Mouse (Mus musculus): ENCODE results near the gene Btg4. TPM values are rescaled to one million over a fixed set of nuclear protein-coding genes. Genes with fewer than 3 reads are reported as not detected.
"Not testable (repeated sequence)": the region's sequence is repeated elsewhere in the genome, so short reads cannot be mapped to it uniquely, and the experiment has no call there.

Btg4 gene
- polyA plus RNA-seq, 1 experiment from 2014 or later, result 0.17 TPM

- no peak for DNase-seq (ENCODE audit: low spot score)
Measured at GRCm38 (mm10) chr9:51081614-51082013, 20.9 kb downstream of the Btg4 start.

GRCm38 (mm10) chr9:51093697-51094096 is 33.0 kb downstream of the Btg4 start:
- DNase-seq (ENCODE audit: low spot score), result no peak

- no peak for DNase-seq (ENCODE audit: low spot score)
Measured at GRCm38 (mm10) chr9:51096306-51096705, 35.6 kb downstream of the Btg4 start.

- peak; percentile 7 for DNase-seq (ENCODE audit: low spot score)
Measured at GRCm38 (mm10) chr9:51101756-51102425, 41.2 kb downstream of the Btg4 start, which contains the start of gene 4833427G06Rik. TSS of gene 4833427G06Rik (minus strand) at chr9:51102078.

- DNase-seq (ENCODE audit: low spot score), result no peak
Measured at GRCm38 (mm10) chr9:51102963-51103807, 42.5 kb downstream of the Btg4 start.

GRCm38 (mm10) chr9:51103808-51104514 is 43.3 kb downstream of the Btg4 start:
- no peak for DNase-seq (ENCODE audit: low spot score)

GRCm38 (mm10) chr9:51105751-51106150 is 45.0 kb downstream of the Btg4 start:
- DNase-seq (ENCODE audit: low spot score), result no peak

GRCm38 (mm10) chr9:51114767-51115166 is 54.1 kb downstream of the Btg4 start:
- no peak for DNase-seq (ENCODE audit: low spot score)

- peak; percentile 33 for DNase-seq (ENCODE audit: low spot score)
Measured at GRCm38 (mm10) chr9:51136985-51137384, 76.3 kb downstream of the Btg4 start.

- DNase-seq (ENCODE audit: low spot score), result no peak
Measured at GRCm38 (mm10) chr9:51137432-51137831, 76.7 kb downstream of the Btg4 start.

GRCm38 (mm10) chr9:51137836-51138235 is 77.1 kb downstream of the Btg4 start:
- no peak for DNase-seq (ENCODE audit: low spot score)

GRCm38 (mm10) chr9:51138301-51138700 is 77.6 kb downstream of the Btg4 start:
- no peak for DNase-seq (ENCODE audit: low spot score)

GRCm38 (mm10) chr9:51139401-51139800 is 78.7 kb downstream of the Btg4 start:
- not testable (repeated sequence) for DNase-seq (ENCODE audit: low spot score)

- DNase-seq (ENCODE audit: low spot score), result no peak
Measured at GRCm38 (mm10) chr9:51140711-51141110, 80.0 kb downstream of the Btg4 start.

GRCm38 (mm10) chr9:51143437-51143836 is 82.7 kb downstream of the Btg4 start:
- no peak for DNase-seq (ENCODE audit: low spot score)

- DNase-seq (ENCODE audit: low spot score), result no peak
Measured at GRCm38 (mm10) chr9:51144218-51144617, 83.5 kb downstream of the Btg4 start.

GRCm38 (mm10) chr9:51146496-51146895 is 85.8 kb downstream of the Btg4 start:
- no peak for DNase-seq (ENCODE audit: low spot score)

- DNase-seq (ENCODE audit: low spot score), result no peak
Measured at GRCm38 (mm10) chr9:51147294-51147693, 86.6 kb downstream of the Btg4 start.

GRCm38 (mm10) chr9:51152079-51152752 is 91.5 kb downstream of the Btg4 start:
- peak; percentile 85 for DNase-seq (ENCODE audit: low spot score)

- peak; percentile 87 for DNase-seq (ENCODE audit: low spot score)
Measured at GRCm38 (mm10) chr9:51161771-51162388, 101.2 kb downstream of the Btg4 start.

GRCm38 (mm10) chr9:51163989-51164388 is 103.3 kb downstream of the Btg4 start:
- DNase-seq (ENCODE audit: low spot score), result no peak

Measured in thymus, postnatal 0 days (tissue).